Comparison of ENCODE assay signal across 8 mouse cellular contexts in the genomic region with DNA sequence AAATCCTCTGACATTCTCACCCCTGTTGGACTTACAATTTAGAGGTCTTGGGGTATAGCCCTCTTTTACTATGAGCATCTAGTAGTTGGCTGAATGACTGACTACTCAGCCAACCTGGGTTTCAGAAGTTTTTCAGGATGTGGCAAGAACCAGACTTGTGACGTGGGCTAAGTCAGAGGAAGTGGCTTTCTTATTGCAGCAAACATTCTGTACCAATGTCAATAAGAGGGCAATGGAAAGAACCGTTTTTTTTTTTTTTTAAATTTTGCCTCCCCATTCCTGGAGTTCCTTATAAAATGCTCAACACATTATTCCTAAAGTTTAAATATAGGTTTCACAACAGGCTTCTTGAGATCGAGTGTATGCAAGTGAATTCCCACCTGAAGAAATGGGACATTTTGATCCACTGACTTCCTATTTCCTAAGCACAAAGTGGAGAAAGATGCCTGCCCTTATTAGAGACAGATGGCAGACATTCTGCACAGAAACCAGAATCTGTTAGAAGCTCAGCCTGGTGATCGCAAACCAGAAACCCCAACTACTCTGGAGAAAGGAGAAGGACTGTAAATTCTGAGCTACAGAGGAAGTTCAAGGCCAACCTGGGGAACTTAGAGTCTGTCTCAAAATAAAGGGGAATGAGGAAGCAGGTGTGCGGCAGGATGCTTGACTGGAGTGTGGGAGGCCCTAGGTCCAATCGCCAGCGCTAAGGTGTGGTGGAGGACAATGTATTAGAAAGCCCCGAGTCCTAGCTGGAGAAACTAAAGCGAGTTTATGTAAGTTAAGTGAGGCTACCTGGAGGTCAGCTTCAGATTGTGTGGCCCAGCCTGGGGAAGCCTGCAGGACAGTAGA. TPM values are rescaled to one million over a fixed set of nuclear protein-coding genes. Genes with fewer than 3 reads are reported as not detected.
DNase-seq lines count a peak whose midpoint lies in the region; ATAC-seq and TF ChIP-seq lines count a peak whose summit lies in the region.

No protein-coding gene starts in this region.

- WGBS in forebrain, embryonic 15.5 days, result 73% methylated on average over 9 of the region's 9 CpGs
- 23% methylated on average over 9 of the region's 9 CpGs for WGBS in liver, embryonic 15.5 days (ENCODE audit: insufficient replicate concordance)
- 71% methylated on average over 9 of the region's 9 CpGs for WGBS in olfactory bulb, adult 2 months

- dilution Hi-C loops in CH12.LX (cut with MboI; ENCODE audit: extremely low pct_ligation_motif_present, extremely low pct_unique_long_range_greater_than_20kb, low sequenced_read_pairs), result no loop called here

- no peak for TF ChIP-seq POLR2A in CH12.LX (IDR thresholded peaks at IDR 0.05; ENCODE audit: low read depth, low read length)
- no peak for TF ChIP-seq POLR2A in olfactory bulb, adult 2 months (IDR thresholded peaks at IDR 0.05; ENCODE audit: insufficient read depth, low read depth, low read length)

- H3K9ac ChIP-seq in CH12.LX (ENCODE audit: insufficient read depth, low read depth), result no peak overlapping the region
- 0 out of 2 replicates have a peak overlapping the region, but pooled peaks have one; percentile 20 for H3K9ac ChIP-seq in forebrain, embryonic 15.5 days (replicated peaks)
- H3K9ac ChIP-seq in liver, embryonic 15.5 days, result peak overlapping the region; percentile 89; the same call in 1 of the 2 replicates

- DNase-seq in embryo, embryonic 10 days (ENCODE audit: low spot score), result peak; percentile 16
- DNase-seq in embryo, embryonic 9.5 days (ENCODE audit: extremely low spot score), result no peak
- DNase-seq in CH12.LX (ENCODE audit: extremely low read depth), result peak; percentile 81
- no peak for DNase-seq in layer of hippocampus, adult 18-20 months (ENCODE audit: low spot score in 2 of 2)
- DNase-seq in cerebellum, postnatal 36 days, result no peak

- peaks cover 27% of the 10 kb centered on the region for H3K79me2 ChIP-seq in CH12.LX (replicated peaks; ENCODE audit: control insufficient read depth, extremely low read depth, insufficient read depth, poor library complexity, severe bottlenecking)

- H3K4me3 ChIP-seq in CH12.LX (replicated peaks in 1 of 3; ENCODE audit: low read depth in 2 of 3, low read length in 2 of 3, poor library complexity in 1 of 3), result peak overlapping the region; percentile 33 to 42 (median 40)
- H3K4me3 ChIP-seq in forebrain, embryonic 15.5 days, result peak overlapping the region; percentile 77
- H3K4me3 ChIP-seq in liver, embryonic 15.5 days (replicated peaks), result peak overlapping the region; percentile 88
- H3K4me3 ChIP-seq in olfactory bulb, adult 2 months (ENCODE audit: insufficient read depth, low read depth, low read length), result peak overlapping the region; percentile 69

- H3K36me3 ChIP-seq in CH12.LX (replicated peaks in 1 of 2; ENCODE audit: control insufficient read depth in 1 of 2, insufficient read depth in 1 of 2, low read length in 1 of 2), result peaks cover 3 to 21% of the 10 kb centered on the region in 2 experiments
- no peaks in the 10 kb centered on the region for H3K36me3 ChIP-seq in forebrain, embryonic 15.5 days
- H3K36me3 ChIP-seq in liver, embryonic 15.5 days (replicated peaks), result peaks cover 6% of the 10 kb centered on the region; the same call in 1 of the 2 replicates

- peak; percentile 16 for TF ChIP-seq EP300 in CH12.LX (IDR thresholded peaks at IDR 0.05; ENCODE audit: low read length)

- no peak overlapping the region for H3K27ac ChIP-seq in CH12.LX (ENCODE audit: insufficient read depth, low read depth)
- no peak overlapping the region for H3K27ac ChIP-seq in forebrain, embryonic 15.5 days (replicated peaks)
- H3K27ac ChIP-seq in liver, embryonic 15.5 days (replicated peaks), result peak overlapping the region; percentile 76
- peak overlapping the region; percentile 64; the same call in 1 of the 2 replicates for H3K27ac ChIP-seq in olfactory bulb, adult 2 months (ENCODE audit: insufficient read depth, low read depth, low read length)

- H3K4me1 ChIP-seq in CH12.LX (ENCODE audit: control insufficient read depth in 1 of 2, insufficient read depth in 2 of 2), result peaks cover 4 to 44% of the 10 kb centered on the region in 2 experiments
- H3K4me1 ChIP-seq in forebrain, embryonic 15.5 days, result peaks cover 35% of the 10 kb centered on the region
- peaks cover 86% of the 10 kb centered on the region for H3K4me1 ChIP-seq in liver, embryonic 15.5 days (replicated peaks)
- no peaks in the 10 kb centered on the region for H3K4me1 ChIP-seq in olfactory bulb, adult 2 months (ENCODE audit: control insufficient read depth, insufficient read depth, low read length)

- TF ChIP-seq CTCF in CH12.LX (conservative IDR thresholded peaks at IDR 0.05 in 1 of 2, IDR thresholded peaks at IDR 0.05 in 1 of 2; ENCODE audit: low read depth in 2 of 2, low read length in 2 of 2), result no peak
- no peak for TF ChIP-seq CTCF in olfactory bulb, adult 2 months (IDR thresholded peaks at IDR 0.05; ENCODE audit: insufficient read depth, low read depth, low read length)

- H3K9me3 ChIP-seq in CH12.LX (replicated peaks; ENCODE audit: low read length), result no peaks in the 10 kb centered on the region
- no peaks in the 10 kb centered on the region for H3K9me3 ChIP-seq in forebrain, embryonic 15.5 days
- H3K9me3 ChIP-seq in liver, embryonic 15.5 days (replicated peaks), result no peaks in the 10 kb centered on the region

- in situ Hi-C loops in CH12.LX (cut with MboI; ENCODE audit: low pct_ligation_motif_present, low pct_unique_long_range_greater_than_20kb, low sequenced_read_pairs), result no loop called here

- no peaks in the 10 kb centered on the region for H3K27me3 ChIP-seq in CH12.LX (replicated peaks)
- H3K27me3 ChIP-seq in forebrain, embryonic 15.5 days, result peaks cover 7% of the 10 kb centered on the region; the same call in 1 of the 2 replicates
- no peaks in the 10 kb centered on the region for H3K27me3 ChIP-seq in liver, embryonic 15.5 days

- TF ChIP-seq RAD21 in CH12.LX (IDR thresholded peaks at IDR 0.05; ENCODE audit: low read depth, low read length), result no peak

- peak overlapping the region; percentile 97 for H3K4me2 ChIP-seq in CH12.LX (ENCODE audit: insufficient read depth, low read depth, poor library complexity, severe bottlenecking)
- peak overlapping the region; percentile 79 for H3K4me2 ChIP-seq in forebrain, embryonic 15.5 days (replicated peaks)
- H3K4me2 ChIP-seq in liver, embryonic 15.5 days, result peak overlapping the region; percentile 95

- ATAC-seq in forebrain, embryonic 15.5 days (replicated peaks), result no peak; the same call in 1 of the 2 replicates
- ATAC-seq in liver, embryonic 15.5 days (ENCODE audit: insufficient read depth), result peak; percentile 4; the same call in 1 of the 2 replicates

TF ChIP-seq in CH12.LX, 34 proteins besides CTCF, POLR2A, EP300 and RAD21:
- 0 out of 2 replicates have a peak, but pooled peaks have one; percentile 16 for TF ChIP-seq MYC (IDR thresholded peaks at IDR 0.05; ENCODE audit: low read depth, low read length)
- TF ChIP-seq E2F4 (IDR thresholded peaks at IDR 0.05; ENCODE audit: insufficient replicate concordance, low read depth, low read length), result no peak
- peak; percentile 62 for TF ChIP-seq ZNF384 (IDR thresholded peaks at IDR 0.05; ENCODE audit: low read depth, low read length)
- TF ChIP-seq NRF1 (IDR thresholded peaks at IDR 0.05; ENCODE audit: low read depth, low read length), result no peak
TF ChIP-seq in CH12.LX: peak in this region for 2.

RNA-seq across cellular contexts. Expression of a gene that starts 0.6 kb away (rescaled TPM):
- 102 and 132 TPM in 2 replicates for total RNA-seq in CH12.LX (2012; rRNA removed)
- total RNA-seq in CH12.LX (2014; rRNA removed), result 232 and 244 TPM in 2 replicates
- polyA plus RNA-seq in CH12.LX (2012; ENCODE audit: insufficient read length, low read depth), result 264 and 277 TPM in 2 replicates
- 243 and 250 TPM in 2 replicates for polyA plus RNA-seq in forebrain, embryonic 15.5 days (2015; fragmentation: Nextera tagmentation; extraction: Ambion mirVana)
- polyA plus RNA-seq in liver, embryonic 15.5 days (2015; fragmentation: Nextera tagmentation; extraction: Ambion mirVana), result 354 and 355 TPM in 2 replicates
- 347 TPM in 1 of 2 replicates, not detected in the other for polyA plus RNA-seq in olfactory bulb, adult 2 months (2012; ENCODE audit: insufficient read depth, insufficient read length, low replicate concordance, missing spikeins)
- 100 to 1,000 TPM; 356 TPM for total RNA-seq in layer of hippocampus, adult 18-20 months (2021)

Comparison
In these comparisons a context has a peak if more than half of its experiments do, and no peak if none do; other contexts are left out.
1. DNase-seq: peak in embryo, embryonic 10 days (single experiment) and CH12.LX (single experiment); none in embryo, embryonic 9.5 days (single experiment), layer of hippocampus, adult 18-20 months (0 of 2) and cerebellum, postnatal 36 days (0 of 2).
2. H3K27ac ChIP-seq: peak in liver, embryonic 15.5 days (single experiment) and olfactory bulb, adult 2 months (single experiment); none in CH12.LX (single experiment) and forebrain, embryonic 15.5 days (single experiment).
3. Peak in every context shown above with its lines, with median percentiles within 50 percentile points of each other: H3K4me2 ChIP-seq and H3K4me3 ChIP-seq.